Mouse (Mus musculus): Measurements from ENCODE around the gene St7. TPM values are rescaled to one million over a fixed set of nuclear protein-coding genes. Genes with fewer than 3 reads are reported as not detected.

St7 gene
- polyA plus RNA-seq, 1 experiment, result 8.4 TPM

DNA sequence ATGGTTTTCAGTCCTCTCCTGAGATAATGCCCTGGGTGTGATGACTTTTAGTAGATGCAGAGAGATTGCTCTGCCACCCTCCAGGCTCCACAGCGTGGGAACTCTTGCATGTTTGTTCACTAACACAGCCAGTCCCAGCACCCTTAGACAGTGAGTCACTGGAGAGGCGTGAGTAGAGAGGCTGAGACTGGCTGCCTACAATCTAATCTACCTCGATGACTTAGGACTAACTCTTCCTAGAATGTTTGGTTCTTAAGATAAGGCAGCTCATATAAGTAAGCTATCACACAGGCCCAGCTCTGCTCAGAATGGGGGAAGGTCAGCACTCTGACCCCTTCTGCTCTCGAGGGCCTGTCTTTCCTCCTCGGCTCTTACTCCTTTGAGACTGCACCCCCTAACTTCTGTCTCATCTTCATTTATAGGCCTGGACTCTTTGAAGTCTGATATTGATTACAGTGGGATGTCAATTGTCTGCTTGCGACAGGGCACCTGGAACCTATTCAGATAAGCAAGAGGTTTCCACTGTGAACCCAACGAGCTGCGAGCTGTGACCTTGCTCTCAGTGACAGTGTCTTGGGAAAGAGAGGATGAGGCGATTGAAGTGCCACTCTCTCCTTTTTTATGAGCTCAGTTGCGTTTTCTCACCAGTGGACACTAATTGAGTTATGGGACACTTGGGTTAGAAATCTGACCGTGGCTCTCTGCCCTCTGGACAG, 246.1 kb downstream of the St7 start:
- Histone ChIP-seq H3K36me3 (ENCODE audit: control insufficient read depth, insufficient read depth) (no peaks in the 10 kb centered on the region), H3K27me3 (ENCODE audit: control insufficient read depth, insufficient read depth, insufficient read length) (no peaks in the 10 kb centered on the region), H3K4me2 (ENCODE audit: low read depth) (no peak overlapping the region), H3ac (ENCODE audit: control insufficient read depth, insufficient read length) (no peak overlapping the region), H3K79me2 (ENCODE audit: control insufficient read depth, insufficient read depth) (no peaks in the 10 kb centered on the region), H3K4me3 (no peak overlapping the region)
- no peak for TF ChIP-seq MAX (IDR thresholded peaks at IDR 0.05; ENCODE audit: low read depth)
- TF ChIP-seq CEBPB (IDR thresholded peaks at IDR 0.05; ENCODE audit: insufficient read depth, poor library complexity, severe bottlenecking), result no peak
- no peak for TF ChIP-seq REST (IDR thresholded peaks at IDR 0.05; ENCODE audit: insufficient read depth, insufficient read length)
- TF ChIP-seq TCF12 (IDR thresholded peaks at IDR 0.05; ENCODE audit: insufficient read depth, poor library complexity, severe bottlenecking), result no peak

DNA sequence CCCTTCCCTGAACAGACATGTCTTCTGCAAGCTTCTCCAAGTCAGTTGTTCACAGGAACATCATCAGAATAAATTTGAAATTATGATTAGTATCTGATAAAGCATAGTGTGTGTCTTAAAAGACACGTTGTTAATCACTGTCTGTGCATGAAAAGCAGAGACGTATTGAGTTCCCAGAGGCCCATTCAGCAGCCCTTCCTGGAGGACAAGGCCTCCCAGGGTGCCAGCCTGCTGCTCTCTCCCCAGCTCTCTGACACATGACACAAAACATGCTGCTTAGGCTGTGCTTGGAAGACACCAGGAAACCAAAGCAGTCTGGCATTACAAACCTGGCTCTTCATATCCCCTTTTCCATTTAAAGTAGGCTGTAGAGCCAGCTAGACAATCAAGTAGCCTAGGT, 249.2 kb downstream of the St7 start:
- no peak overlapping the region for H3K4me3 ChIP-seq
- no peak for TF ChIP-seq MYOD1 (IDR thresholded peaks at IDR 0.05; ENCODE audit: control insufficient read depth in 1 of 3, insufficient read length in 2 of 3, low read depth in 2 of 3)
- no peak for TF ChIP-seq MYOG (IDR thresholded peaks at IDR 0.05; ENCODE audit: control insufficient read depth in 1 of 3, insufficient read depth in 1 of 3, insufficient read length in 2 of 3, low read depth in 2 of 3)
- TF ChIP-seq CEBPB (IDR thresholded peaks at IDR 0.05; ENCODE audit: insufficient read depth, poor library complexity, severe bottlenecking), result no peak
- no peak for TF ChIP-seq TCF12 (IDR thresholded peaks at IDR 0.05; ENCODE audit: insufficient read depth, poor library complexity, severe bottlenecking)
- no peak for TF ChIP-seq USF1 (IDR thresholded peaks at IDR 0.05; ENCODE audit: low read depth)
- no peak for TF ChIP-seq TCF3 (IDR thresholded peaks at IDR 0.05; ENCODE audit: insufficient read length, low read depth)
- TF ChIP-seq REST (IDR thresholded peaks at IDR 0.05; ENCODE audit: insufficient read depth, insufficient read length), result no peak
- no peak for TF ChIP-seq MAX (IDR thresholded peaks at IDR 0.05; ENCODE audit: low read depth)
- no peak for TF ChIP-seq POLR2A (IDR thresholded peaks at IDR 0.05; ENCODE audit: insufficient read length, low read depth)
- TF ChIP-seq SRF (IDR thresholded peaks at IDR 0.05; ENCODE audit: control insufficient read depth, insufficient read length, low read depth), result no peak
- no peak for TF ChIP-seq E2F4 (IDR thresholded peaks at IDR 0.05; ENCODE audit: insufficient read depth)
- TF ChIP-seq POLR2AphosphoS2 (IDR thresholded peaks at IDR 0.05; ENCODE audit: insufficient read length, low read depth), result no peak
- no peaks in the 10 kb centered on the region for H3K36me3 ChIP-seq (ENCODE audit: control insufficient read depth, insufficient read depth)
- H3K4me2 ChIP-seq (ENCODE audit: low read depth), result no peak overlapping the region
- H3K27me3 ChIP-seq (ENCODE audit: control insufficient read depth, insufficient read depth, insufficient read length), result no peaks in the 10 kb centered on the region
- H3ac ChIP-seq (ENCODE audit: control insufficient read depth, insufficient read length), result no peak overlapping the region
- no peaks in the 10 kb centered on the region for H3K79me2 ChIP-seq (ENCODE audit: control insufficient read depth, insufficient read depth)

DNA sequence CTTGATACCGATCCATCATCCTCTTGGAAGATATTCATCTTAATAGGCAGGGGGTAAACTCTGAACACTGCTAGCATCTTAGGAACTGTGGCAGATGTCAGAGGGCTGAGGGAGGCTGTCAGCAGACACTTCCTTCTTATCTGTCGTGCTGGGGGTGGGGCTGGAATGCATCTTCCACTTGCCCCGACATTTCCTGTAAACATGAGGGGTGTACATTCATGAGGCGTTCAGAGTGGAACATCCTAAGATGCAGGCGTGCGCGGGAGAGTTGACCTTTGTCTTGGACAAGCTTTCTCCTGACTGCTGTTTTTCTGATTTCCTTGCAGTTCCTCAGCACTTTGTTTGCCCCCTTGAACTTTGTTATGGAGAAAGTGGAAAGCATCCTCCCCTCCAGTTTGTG, 249.6 kb downstream of the St7 start:
- Histone ChIP-seq H3ac (ENCODE audit: control insufficient read depth, insufficient read length) (no peak overlapping the region), H3K4me2 (ENCODE audit: low read depth) (no peak overlapping the region), H3K79me2 (ENCODE audit: control insufficient read depth, insufficient read depth) (no peaks in the 10 kb centered on the region), H3K27me3 (ENCODE audit: control insufficient read depth, insufficient read depth, insufficient read length) (no peaks in the 10 kb centered on the region), H3K4me3 (no peak overlapping the region), H3K36me3 (ENCODE audit: control insufficient read depth, insufficient read depth) (no peaks in the 10 kb centered on the region)
- no peak for TF ChIP-seq MYOD1 (IDR thresholded peaks at IDR 0.05; ENCODE audit: control insufficient read depth in 1 of 3, insufficient read length in 2 of 3, low read depth in 2 of 3)
- TF ChIP-seq USF1 (IDR thresholded peaks at IDR 0.05; ENCODE audit: low read depth), result no peak
- TF ChIP-seq CEBPB (IDR thresholded peaks at IDR 0.05; ENCODE audit: insufficient read depth, poor library complexity, severe bottlenecking), result no peak
- no peak for TF ChIP-seq MAX (IDR thresholded peaks at IDR 0.05; ENCODE audit: low read depth)
- no peak for TF ChIP-seq SRF (IDR thresholded peaks at IDR 0.05; ENCODE audit: control insufficient read depth, insufficient read length, low read depth)
- no peak for TF ChIP-seq REST (IDR thresholded peaks at IDR 0.05; ENCODE audit: insufficient read depth, insufficient read length)
- TF ChIP-seq MYOG (IDR thresholded peaks at IDR 0.05; ENCODE audit: control insufficient read depth in 1 of 3, insufficient read depth in 1 of 3, insufficient read length in 2 of 3, low read depth in 2 of 3), result no peak
- no peak for TF ChIP-seq TCF3 (IDR thresholded peaks at IDR 0.05; ENCODE audit: insufficient read length, low read depth)
- no peak for TF ChIP-seq E2F4 (IDR thresholded peaks at IDR 0.05; ENCODE audit: insufficient read depth)
- TF ChIP-seq TCF12 (IDR thresholded peaks at IDR 0.05; ENCODE audit: insufficient read depth, poor library complexity, severe bottlenecking), result no peak
- no peak for TF ChIP-seq POLR2AphosphoS2 (IDR thresholded peaks at IDR 0.05; ENCODE audit: insufficient read length, low read depth)
- TF ChIP-seq POLR2A (IDR thresholded peaks at IDR 0.05; ENCODE audit: insufficient read length, low read depth), result no peak

DNA sequence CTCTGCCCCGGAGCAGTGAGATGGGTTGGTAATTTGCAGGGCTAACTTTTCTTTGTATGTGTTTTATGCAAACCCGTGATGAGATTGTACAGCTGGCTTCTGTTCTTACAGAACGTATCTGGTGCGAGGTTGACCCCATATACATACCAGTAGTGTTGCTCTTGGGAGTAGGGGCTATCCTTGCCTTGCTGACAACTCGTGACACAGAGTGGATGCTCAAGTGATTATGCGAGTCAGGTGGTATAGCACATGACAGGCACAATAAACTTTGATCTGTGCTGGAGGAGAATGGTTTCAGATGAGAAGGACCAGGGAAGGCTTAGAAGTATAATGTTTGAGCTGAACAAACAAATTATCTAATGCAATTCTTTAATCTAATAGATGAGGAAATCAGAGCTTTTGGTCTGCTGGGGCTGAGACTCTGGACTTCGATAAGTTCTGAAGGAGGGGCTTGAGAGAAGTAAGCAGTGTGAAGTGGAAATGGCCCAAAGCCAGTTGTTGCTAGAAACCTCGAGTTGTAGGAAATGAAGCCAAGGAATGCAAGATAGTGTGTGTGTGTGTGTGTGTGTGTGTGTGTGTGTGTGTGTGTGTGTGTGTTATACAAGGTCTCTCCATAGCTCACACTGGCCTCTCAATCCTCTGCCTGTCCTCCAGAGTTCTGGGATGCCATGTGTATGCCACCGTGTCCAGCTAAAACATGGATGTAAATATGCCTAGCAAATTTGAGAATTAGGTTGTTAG, 251.3 kb downstream of the St7 start:
- no peaks in the 10 kb centered on the region for H3K36me3 ChIP-seq (ENCODE audit: control insufficient read depth, insufficient read depth)
- H3K4me3 ChIP-seq, result no peak overlapping the region
- TF ChIP-seq SRF (IDR thresholded peaks at IDR 0.05; ENCODE audit: control insufficient read depth, insufficient read length, low read depth) (no peak), MYOD1 (IDR thresholded peaks at IDR 0.05; ENCODE audit: control insufficient read depth in 1 of 3, insufficient read length in 2 of 3, low read depth in 2 of 3) (no peak), MAX (IDR thresholded peaks at IDR 0.05; ENCODE audit: low read depth) (no peak), POLR2AphosphoS2 (IDR thresholded peaks at IDR 0.05; ENCODE audit: insufficient read length, low read depth) (no peak), POLR2A (IDR thresholded peaks at IDR 0.05; ENCODE audit: insufficient read length, low read depth) (no peak), USF1 (IDR thresholded peaks at IDR 0.05; ENCODE audit: low read depth) (no peak), CEBPB (IDR thresholded peaks at IDR 0.05; ENCODE audit: insufficient read depth, poor library complexity, severe bottlenecking) (no peak)
- H3K4me2 ChIP-seq (ENCODE audit: low read depth), result no peak overlapping the region
- H3K27me3 ChIP-seq (ENCODE audit: control insufficient read depth, insufficient read depth, insufficient read length), result no peaks in the 10 kb centered on the region
- no peaks in the 10 kb centered on the region for H3K79me2 ChIP-seq (ENCODE audit: control insufficient read depth, insufficient read depth)
- H3ac ChIP-seq (ENCODE audit: control insufficient read depth, insufficient read length), result no peak overlapping the region
